Mouse (Mus musculus) hindbrain, postnatal 0 days (tissue): ENCODE measurements around the gene Slc2a9. TPM values are rescaled to one million over a fixed set of nuclear protein-coding genes. Genes with fewer than 3 reads are reported as not detected.

Source experiments
- ATAC-seq: fragments of 200-750 bp; cut with Nextera tagmentation; 2 replicates; pipeline ENCODE4 v1.8.0; 2017; ENCODE audit warnings: mild to moderate bottlenecking, moderate TSS enrichment, moderate library complexity
- DNase-seq: peaks from one replicate; pipeline ENCODE4 v3.0.0-alpha.2; 2015; ENCODE audit warnings: low spot score
- H3K27ac ChIP-seq: fragments of 300-500 bp; sonication (generic); 2 replicates; pipeline ENCODE4 v1.5.1; 2014; ENCODE audit warnings: mild to moderate bottlenecking
- H3K27me3 ChIP-seq: fragments of 300-500 bp; sonication (generic); 2 replicates; pipeline ENCODE4 v1.6.1; 2014; ENCODE audit warnings: low read length, mixed read lengths; ENCODE audit not compliant: insufficient read depth
- H3K36me3 ChIP-seq: fragments of 300-500 bp; sonication (generic); 2 replicates; pipeline ENCODE4 v1.6.1; 2014; ENCODE audit warnings: low read length, mixed read lengths; ENCODE audit not compliant: insufficient read depth
- H3K4me1 ChIP-seq: fragments of 300-500 bp; sonication (generic); 2 replicates; pipeline ENCODE4 v1.6.1; 2014; ENCODE audit warnings: antibody characterized with exemption, low read length, mixed read lengths; ENCODE audit not compliant: insufficient read depth
- H3K4me2 ChIP-seq: fragments of 300-500 bp; sonication (generic); 2 replicates; pipeline ENCODE4 v1.6.1; 2014; ENCODE audit warnings: low read depth, mild to moderate bottlenecking, low read length, moderate library complexity, mixed read lengths
- H3K4me3 ChIP-seq: fragments of 300-500 bp; sonication (generic); 2 replicates; pipeline ENCODE4 v1.5.1; 2014; ENCODE audit warnings: low read length
- H3K9ac ChIP-seq: fragments of 300-500 bp; sonication (generic); replicated peaks from 2 replicates; pipeline ENCODE4 v1.6.1; 2014; ENCODE audit warnings: mild to moderate bottlenecking, low read length, moderate library complexity, mixed read lengths
- H3K9me3 ChIP-seq: fragments of 300-500 bp; sonication (generic); 2 replicates; pipeline ENCODE4 v1.6.1; 2016; ENCODE audit warnings: low read length, mixed read lengths
- CTCF ChIP-seq: IDR thresholded peaks from 2 replicates; pipeline ENCODE4 v1.5.1; 2016; ENCODE audit warnings: antibody characterized with exemption, control low read depth, low read depth
- WGBS: fragments of 180-500 bp; shearing (Covaris S2); extraction: QIAGEN DNeasy Blood & Tissue Kit; methylation state at CpG from one replicate; pipeline ENCODE4 v1.1.7; 2014; 5-methylcytosine and 5-hydroxymethylcytosine counted together
- polyA plus RNA-seq: library from polyadenylated mRNA; unstranded; fragments of >200 nt; fragmentation: Nextera tagmentation; extraction: Ambion mirVana; gene quantifications from 2 replicates; pipeline ENCODE4 v1.2.1, GENCODE M21; 2015
- total RNA-seq: library from RNA; depleted of rRNA; stranded (reverse); fragments of >200 nt; gene quantifications from 2 replicates; pipeline ENCODE4 v1.2.3, GENCODE M21; 2014; rRNA removed

The Slc2a9 gene
- total and polyA plus RNA-seq, 2 experiments from 2014 or later = 1.0 to 1.7 TPM

- TF ChIP-seq CTCF = no peak
Observed at GRCm38 (mm10) chr5:38302651-38303050, 200.3 kb downstream of the Slc2a9 start.

GRCm38 (mm10) chr5:38301761-38302411 lies 201.1 kb downstream of the Slc2a9 start:
- no peak for DNase-seq
- Histone ChIP-seq H3K9ac (no peak overlapping the region), H3K4me1 (no peaks in the 10 kb centered on the region), H3K36me3 (no peaks in the 10 kb centered on the region), H3K27ac (no peak overlapping the region), H3K27me3 (no peaks in the 10 kb centered on the region), H3K4me2 (no peak overlapping the region), H3K9me3 (no peaks in the 10 kb centered on the region), H3K4me3 (no peak overlapping the region)
- TF ChIP-seq CTCF = no peak
- 86% methylated on average over 12 of the region's 12 CpGs for WGBS
- ATAC-seq = no peak

More at GRCm38 (mm10) chr5:38302651-38303050, 200.3 kb downstream of the Slc2a9 start:
- Histone ChIP-seq H3K27me3 (no peaks in the 10 kb centered on the region), H3K27ac (no peak overlapping the region), H3K9me3 (no peaks in the 10 kb centered on the region), H3K4me2 (no peak overlapping the region), H3K4me3 (no peak overlapping the region), H3K9ac (no peak overlapping the region), H3K4me1 (no peaks in the 10 kb centered on the region), H3K36me3 (no peaks in the 10 kb centered on the region)
- ATAC-seq = no peak
- WGBS = 18% methylated on average over 12 of the region's 12 CpGs
- no peak for DNase-seq

Other genes with a start within 250 kb of the Slc2a9 start
- gene Tmem128, start 243.0 kb downstream of the Slc2a9 start, total RNA-seq = 78.4 and 105 TPM in 2 replicates
- 108 and 114 TPM in 2 replicates for gene Tmem128, start 243.0 kb downstream of the Slc2a9 start, polyA plus RNA-seq
- gene Otop1, start 227.2 kb downstream of the Slc2a9 start, total RNA-seq = 0.10 TPM in 1 of 2 replicates, not detected in the other
- gene Otop1, start 227.2 kb downstream of the Slc2a9 start, polyA plus RNA-seq = 0.10 TPM in 1 of 2 replicates, not detected in the other
- 1.1 and 2.8 TPM in 2 replicates for gene Drd5, start 183.8 kb downstream of the Slc2a9 start, total RNA-seq
- gene Drd5, start 183.8 kb downstream of the Slc2a9 start, polyA plus RNA-seq = 1.7 and 2.0 TPM in 2 replicates
- gene Wdr1, start 60.1 kb upstream of the Slc2a9 start, total RNA-seq = 245 and 258 TPM in 2 replicates
- gene Wdr1, start 60.1 kb upstream of the Slc2a9 start, polyA plus RNA-seq = 174 TPM in 2 replicates
- 46.3 and 51.3 TPM in 2 replicates for gene Zfp518b, start 181.7 kb upstream of the Slc2a9 start, total RNA-seq
- 12.8 and 13.8 TPM in 2 replicates for gene Zfp518b, start 181.7 kb upstream of the Slc2a9 start, polyA plus RNA-seq